Mouse (Mus musculus): ENCODE measurements at regions not wholly inside any gene's neighbourhood (a gene's known extent, or its start where the extent isn't known, plus 50 kb on each side); places are given as distances from the start of the nearest gene placed in this dataset.
"Not testable (repeated sequence)": the region's sequence is repeated elsewhere in the genome, so short reads cannot be mapped to it uniquely, and the experiment has no call there.

DNA sequence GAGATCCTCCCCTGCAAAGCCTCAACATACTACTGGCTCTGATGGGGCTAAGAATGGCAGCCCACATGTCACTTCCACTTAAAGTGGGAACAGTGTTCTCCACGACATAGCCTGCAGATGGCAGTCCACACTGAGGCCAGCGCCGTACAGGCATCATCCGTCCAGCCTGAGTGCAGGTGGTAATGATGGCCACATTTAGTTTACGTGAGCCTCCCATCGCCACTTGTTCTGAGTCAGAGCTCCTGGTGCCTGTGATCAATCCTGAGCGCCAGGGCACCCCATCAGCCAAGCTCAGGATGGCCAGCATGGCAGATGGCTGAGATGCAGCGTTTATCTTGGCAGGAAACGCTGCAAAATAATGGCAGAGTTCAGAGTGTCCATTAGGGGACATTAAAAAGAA lies 159.6 kb downstream of the Adgrd1 start:
- H3K27ac ChIP-seq = no peak overlapping the region
- no peaks in the 10 kb centered on the region for H3K36me3 ChIP-seq
- WGBS = 72% methylated on average over 9 of the region's 9 CpGs
- no peaks in the 10 kb centered on the region; the same call in 1 of the 2 replicates for H3K9me3 ChIP-seq
- peaks cover 10% of the 10 kb centered on the region; the same call in 1 of the 2 replicates for H3K4me1 ChIP-seq
- DNase-seq (ENCODE audit: low spot score) = no peak
- H3K27me3 ChIP-seq (ENCODE audit: insufficient read depth, poor library complexity, severe bottlenecking) = peaks cover 5% of the 10 kb centered on the region; the same call in 1 of the 2 replicates
- no peak overlapping the region for H3K4me3 ChIP-seq

GRCm38 (mm10) chr5:129257206-129257605 lies 160.7 kb downstream of the Adgrd1 start:
- Histone ChIP-seq H3K36me3 (no peaks in the 10 kb centered on the region), H3K27me3 (ENCODE audit: insufficient read depth, poor library complexity, severe bottlenecking) (peaks cover 5% of the 10 kb centered on the region; the same call in 1 of the 2 replicates), H3K27ac (no peak overlapping the region), H3K4me1 (peaks cover 13% of the 10 kb centered on the region), H3K4me3 (no peak overlapping the region), H3K9me3 (no peaks in the 10 kb centered on the region; the same call in 1 of the 2 replicates)
- no peak for DNase-seq (ENCODE audit: low spot score)
- 64% methylated on average over 5 of the region's 5 CpGs for WGBS

- H3K4me1 ChIP-seq = peaks cover 20% of the 10 kb centered on the region
- no peak overlapping the region for H3K4me3 ChIP-seq
- H3K27me3 ChIP-seq (ENCODE audit: insufficient read depth, poor library complexity, severe bottlenecking) = peaks cover 15% of the 10 kb centered on the region; the same call in 1 of the 2 replicates
- WGBS = 65% methylated on average over 9 of the region's 9 CpGs
- DNase-seq (ENCODE audit: low spot score) = no peak
- no peaks in the 10 kb centered on the region for H3K36me3 ChIP-seq
- no peaks in the 10 kb centered on the region for H3K9me3 ChIP-seq
- H3K27ac ChIP-seq = peak overlapping the region; percentile 32; the same call in 1 of the 2 replicates
Observed at GRCm38 (mm10) chr5:129260689-129261088, 164.1 kb downstream of the Adgrd1 start.

- DNase-seq (ENCODE audit: low spot score) = no peak
- no peak overlapping the region for H3K4me3 ChIP-seq
- no peaks in the 10 kb centered on the region for H3K9me3 ChIP-seq
- H3K4me1 ChIP-seq = peaks cover 20% of the 10 kb centered on the region
- WGBS = 52% methylated on average over 9 of the region's 9 CpGs
- no peak overlapping the region for H3K27ac ChIP-seq
- peaks cover 28% of the 10 kb centered on the region; the same call in 1 of the 2 replicates for H3K27me3 ChIP-seq (ENCODE audit: insufficient read depth, poor library complexity, severe bottlenecking)
- no peaks in the 10 kb centered on the region for H3K36me3 ChIP-seq
Observed at GRCm38 (mm10) chr5:129263118-129263517, 166.6 kb downstream of the Adgrd1 start.

DNA sequence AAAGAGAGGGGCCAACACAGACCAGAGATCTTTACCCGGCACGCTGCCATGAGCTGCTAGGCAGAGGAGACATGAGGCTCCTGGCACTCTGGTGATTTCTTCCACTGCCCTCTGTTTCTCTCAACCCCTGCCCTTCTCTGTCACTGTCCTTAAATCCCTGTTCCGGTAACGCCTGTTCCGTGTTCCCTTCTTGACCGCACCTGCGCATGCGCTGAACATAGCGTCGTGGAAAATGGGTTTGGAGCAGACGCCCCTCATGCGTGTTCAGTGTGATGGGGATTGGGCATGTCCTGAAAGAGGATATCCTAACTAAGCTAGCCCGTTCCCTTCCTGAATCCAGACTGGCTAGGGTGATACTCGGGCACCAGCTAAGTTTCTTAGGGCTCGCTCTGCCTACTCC lies 167.8 kb downstream of the Adgrd1 start:
- WGBS = 91% methylated on average over 15 of the region's 15 CpGs

GRCm38 (mm10) chr5:129268456-129268855 lies 171.9 kb downstream of the Adgrd1 start:
- WGBS = 18% methylated on average over 9 of the region's 9 CpGs
- Histone ChIP-seq H3K4me3 (no peak overlapping the region), H3K4me1 (no peaks in the 10 kb centered on the region), H3K27ac (no peak overlapping the region), H3K36me3 (no peaks in the 10 kb centered on the region), H3K27me3 (ENCODE audit: insufficient read depth, poor library complexity, severe bottlenecking) (peaks cover 55% of the 10 kb centered on the region), H3K9me3 (no peaks in the 10 kb centered on the region)
- no peak for DNase-seq (ENCODE audit: low spot score)

More for the DNA sequence above, 167.8 kb downstream of the Adgrd1 start:
- Histone ChIP-seq H3K9me3 (no peaks in the 10 kb centered on the region), H3K4me3 (no peak overlapping the region), H3K36me3 (no peaks in the 10 kb centered on the region), H3K27me3 (ENCODE audit: insufficient read depth, poor library complexity, severe bottlenecking) (peaks cover 39% of the 10 kb centered on the region), H3K27ac (no peak overlapping the region), H3K4me1 (peaks cover 20% of the 10 kb centered on the region)
- DNase-seq (ENCODE audit: low spot score) = no peak

GRCm38 (mm10) chr5:129270051-129270472 lies 173.5 kb downstream of the Adgrd1 start:
- H3K9me3 ChIP-seq = no peaks in the 10 kb centered on the region
- no peak overlapping the region for H3K4me3 ChIP-seq
- 11% methylated on average over 5 of the region's 5 CpGs for whole genome bisulfite sequencing
- no peaks in the 10 kb centered on the region for H3K36me3 ChIP-seq
- H3K27me3 ChIP-seq (ENCODE audit: insufficient read depth, poor library complexity, severe bottlenecking) = peaks cover 46% of the 10 kb centered on the region
- no peak overlapping the region for H3K27ac ChIP-seq
- no peaks in the 10 kb centered on the region for H3K4me1 ChIP-seq
- no peak for DNase-seq (ENCODE audit: low spot score)

GRCm38 (mm10) chr5:129281406-129281805 lies 184.9 kb downstream of the Adgrd1 start:
- whole genome bisulfite sequencing = 38% methylated on average over 2 of the region's 2 CpGs
- no peak for DNase-seq (ENCODE audit: low spot score)
- H3K27ac ChIP-seq = no peak overlapping the region

GRCm38 (mm10) chr5:129282133-129282532 lies 185.6 kb downstream of the Adgrd1 start:
- Histone ChIP-seq H3K36me3 (no peaks in the 10 kb centered on the region), H3K4me1 (0 out of 2 replicates have a peak, but pooled peaks cover 2% of the 10 kb centered on the region), H3K27me3 (ENCODE audit: insufficient read depth, poor library complexity, severe bottlenecking) (peaks cover 16% of the 10 kb centered on the region; the same call in 1 of the 2 replicates), H3K27ac (no peak overlapping the region), H3K9me3 (no peaks in the 10 kb centered on the region), H3K4me3 (no peak overlapping the region)
- no peak for DNase-seq (ENCODE audit: low spot score)
- 6% methylated on average over 8 of the region's 8 CpGs for WGBS

More at GRCm38 (mm10) chr5:129281406-129281805, 184.9 kb downstream of the Adgrd1 start:
- no peaks in the 10 kb centered on the region for H3K36me3 ChIP-seq
- 0 out of 2 replicates have a peak, but pooled peaks cover 2% of the 10 kb centered on the region for H3K4me1 ChIP-seq
- H3K27me3 ChIP-seq (ENCODE audit: insufficient read depth, poor library complexity, severe bottlenecking) = peaks cover 16% of the 10 kb centered on the region; the same call in 1 of the 2 replicates
- no peaks in the 10 kb centered on the region for H3K9me3 ChIP-seq
- no peak overlapping the region for H3K4me3 ChIP-seq

- Histone ChIP-seq H3K27me3 (ENCODE audit: insufficient read depth, poor library complexity, severe bottlenecking) (peaks cover 16% of the 10 kb centered on the region; the same call in 1 of the 2 replicates), H3K4me1 (0 out of 2 replicates have a peak, but pooled peaks cover 2% of the 10 kb centered on the region), H3K9me3 (no peaks in the 10 kb centered on the region), H3K27ac (no peak overlapping the region), H3K36me3 (no peaks in the 10 kb centered on the region), H3K4me3 (no peak overlapping the region)
- DNase-seq (ENCODE audit: low spot score) = no peak
- WGBS = 16% methylated on average over 5 of the region's 5 CpGs
Observed at GRCm38 (mm10) chr5:129282826-129283225, 186.3 kb downstream of the Adgrd1 start.

DNA sequence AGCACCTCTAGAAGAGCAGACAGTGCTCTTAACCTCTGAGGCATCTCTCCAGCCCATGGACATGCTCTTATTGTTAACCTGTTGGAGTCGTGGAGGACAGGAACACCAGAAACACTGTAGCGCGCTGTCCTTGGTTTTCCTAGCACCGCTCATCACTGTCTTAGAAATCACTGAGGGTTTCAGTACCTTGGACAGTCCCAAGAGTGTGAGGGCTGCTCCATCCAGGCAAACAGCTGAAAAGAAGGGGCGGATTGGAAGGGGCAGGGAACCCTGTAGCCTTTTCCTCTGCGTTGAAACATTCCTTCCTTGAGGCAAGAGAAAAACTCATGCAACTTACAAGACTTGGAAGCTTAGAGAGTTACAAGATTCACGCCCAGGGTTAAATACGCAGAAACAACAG lies 190.9 kb downstream of the Adgrd1 start:
- 0 out of 2 replicates have a peak, but pooled peaks cover 2% of the 10 kb centered on the region for H3K4me1 ChIP-seq
- no peak overlapping the region for H3K4me3 ChIP-seq
- H3K9me3 ChIP-seq = no peaks in the 10 kb centered on the region
- H3K36me3 ChIP-seq = no peaks in the 10 kb centered on the region
- peak; percentile 80 for DNase-seq (ENCODE audit: low spot score)
- WGBS = 10% methylated on average over 8 of the region's 8 CpGs
- H3K27ac ChIP-seq = no peak overlapping the region
- H3K27me3 ChIP-seq (ENCODE audit: insufficient read depth, poor library complexity, severe bottlenecking) = peaks cover 9% of the 10 kb centered on the region; the same call in 1 of the 2 replicates

DNA sequence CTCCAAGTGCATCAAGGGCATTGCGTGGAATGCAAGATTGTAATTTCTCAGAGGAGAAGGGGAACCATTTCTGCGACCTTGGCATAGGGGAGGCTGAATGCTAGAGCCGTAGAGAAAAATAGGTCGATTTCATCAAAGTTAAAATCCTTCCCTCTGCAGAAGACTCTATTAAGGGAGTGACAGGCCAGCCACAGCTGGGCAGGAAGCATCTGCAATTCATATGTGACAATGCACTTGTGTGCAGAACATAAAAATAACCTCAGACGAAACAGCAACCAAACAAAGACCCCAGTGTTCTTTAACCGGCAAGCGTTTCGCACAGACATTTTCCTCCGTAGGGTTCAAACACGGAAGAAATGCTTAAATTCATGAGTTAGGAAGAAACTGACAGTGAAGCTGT lies 196.3 kb downstream of the Adgrd1 start:
- 71% methylated on average over 10 of the region's 10 CpGs for whole genome bisulfite sequencing
- H3K27ac ChIP-seq; H3K9me3 ChIP-seq; H3K36me3 ChIP-seq; H3K4me3 ChIP-seq; DNase-seq (ENCODE audit: low spot score); H3K27me3 ChIP-seq (ENCODE audit: insufficient read depth, poor library complexity, severe bottlenecking); H3K4me1 ChIP-seq: not testable (repeated sequence)

GRCm38 (mm10) chr5:129294861-129295542 lies 198.5 kb downstream of the Adgrd1 start:
- not testable (repeated sequence) for H3K27me3 ChIP-seq (ENCODE audit: insufficient read depth, poor library complexity, severe bottlenecking); H3K36me3 ChIP-seq; H3K4me3 ChIP-seq; H3K27ac ChIP-seq; DNase-seq (ENCODE audit: low spot score); H3K9me3 ChIP-seq
- peaks cover 18% of the 10 kb centered on the region for H3K4me1 ChIP-seq
- WGBS = 57% methylated on average over 8 of the region's 8 CpGs

Data from heart, embryonic 10.5 days (tissue).